Mouse (Mus musculus) liver, embryonic 12.5 days (tissue): ENCODE measurements around the gene 3830406C13Rik. TPM values are rescaled to one million over a fixed set of nuclear protein-coding genes. Genes with fewer than 3 reads are reported as not detected.
"Not testable (repeated sequence)": the region's sequence is repeated elsewhere in the genome, so short reads cannot be mapped to it uniquely, and the experiment has no call there.

Experiments used
- ATAC-seq: fragments of 200-750 bp; cut with Nextera tagmentation; 2 replicates; pipeline ENCODE4 v1.8.0; 2017; ENCODE audit warnings: moderate number of reproducible peaks, mild to moderate bottlenecking, moderate library complexity
- H3K27ac ChIP-seq: fragments of 300-500 bp; sonication (generic); 2 replicates; pipeline ENCODE4 v1.5.1; 2016; ENCODE audit warnings: mild to moderate bottlenecking
- H3K27me3 ChIP-seq: fragments of 300-500 bp; sonication (generic); replicated peaks from 2 replicates; pipeline ENCODE4 v1.6.1; 2016; ENCODE audit warnings: mild to moderate bottlenecking, moderate library complexity
- H3K36me3 ChIP-seq: fragments of 300-500 bp; sonication (generic); 2 replicates; pipeline ENCODE4 v1.6.1; 2016; ENCODE audit warnings: mild to moderate bottlenecking, moderate library complexity
- H3K4me1 ChIP-seq: fragments of 300-500 bp; sonication (generic); 2 replicates; pipeline ENCODE4 v1.6.1; 2016
- H3K4me2 ChIP-seq: fragments of 300-500 bp; sonication (generic); 2 replicates; pipeline ENCODE4 v1.6.1; 2016; ENCODE audit warnings: mild to moderate bottlenecking, moderate library complexity
- H3K4me3 ChIP-seq: fragments of 300-500 bp; sonication (generic); 2 replicates; pipeline ENCODE4 v1.5.1; 2016; ENCODE audit warnings: mild to moderate bottlenecking, moderate library complexity
- H3K9ac ChIP-seq: fragments of 300-500 bp; sonication (generic); 2 replicates; pipeline ENCODE4 v1.6.1; 2016; ENCODE audit warnings: mild to moderate bottlenecking, moderate library complexity
- H3K9me3 ChIP-seq: fragments of 300-500 bp; sonication (generic); replicated peaks from 2 replicates; pipeline ENCODE4 v1.6.1; 2016; ENCODE audit warnings: mild to moderate bottlenecking, moderate library complexity
- WGBS: fragments of 180-500 bp; shearing (Covaris S2); methylation state at CpG from one replicate; pipeline ENCODE4 v1.1.7; 2016; ENCODE audit not compliant: insufficient replicate concordance; 5-methylcytosine and 5-hydroxymethylcytosine counted together
- polyA plus RNA-seq: library from polyadenylated mRNA; unstranded; fragments of >200 nt; fragmentation: Nextera tagmentation; extraction: Ambion mirVana; gene quantifications from 2 replicates; pipeline ENCODE4 v1.2.1, GENCODE M21; 2016

3830406C13Rik gene
- polyA plus RNA-seq, result 27.1 and 30.1 TPM in 2 replicates

- ATAC-seq, result peak; percentile 93
- Histone ChIP-seq H3K4me1 (0 out of 2 replicates have a peak, but pooled peaks cover 7% of the 10 kb centered on the region), H3K27ac (peak within 1 kb of the TSS; percentile 91), H3K9ac (peak within 1 kb of the TSS; percentile 84), H3K9me3 (no peaks in the 10 kb centered on the region), H3K27me3 (peaks cover 3% of the 10 kb centered on the region; the same call in 1 of the 2 replicates), H3K4me2 (peak within 1 kb of the TSS; percentile 74), H3K36me3 (peaks cover 12% of the 10 kb centered on the region; the same call in 1 of the 2 replicates), H3K4me3 (peak within 1 kb of the TSS; percentile 81)
- 2% methylated on average over 48 of the region's 48 CpGs for WGBS
These were observed at the start of gene 3830406C13Rik for GRCm38 (mm10) chr14:12284141-12284912. TSS of gene 3830406C13Rik (plus strand) at chr14:12284173.

GRCm38 (mm10) chr14:12243726-12244125 lies 40.2 kb upstream of the 3830406C13Rik start:
- WGBS, result 44% methylated on average over 4 of the region's 4 CpGs
- ATAC-seq, result no peak
- H3K4me2 ChIP-seq, result no peak overlapping the region
- H3K36me3 ChIP-seq, result no peaks in the 10 kb centered on the region
- H3K27ac ChIP-seq, result no peak overlapping the region
- H3K9ac ChIP-seq, result no peak overlapping the region
- no peaks in the 10 kb centered on the region for H3K27me3 ChIP-seq
- no peaks in the 10 kb centered on the region for H3K4me1 ChIP-seq
- no peak overlapping the region for H3K4me3 ChIP-seq
- no peaks in the 10 kb centered on the region for H3K9me3 ChIP-seq

GRCm38 (mm10) chr14:12276031-12276430 lies 7.9 kb upstream of the 3830406C13Rik start:
- no peak for ATAC-seq
- Histone ChIP-seq H3K27me3 (peaks cover 3% of the 10 kb centered on the region; the same call in 1 of the 2 replicates), H3K27ac (no peak overlapping the region), H3K4me3 (no peak overlapping the region), H3K36me3 (no peaks in the 10 kb centered on the region), H3K4me2 (no peak overlapping the region), H3K4me1 (no peaks in the 10 kb centered on the region), H3K9me3 (no peaks in the 10 kb centered on the region), H3K9ac (no peak overlapping the region)
- WGBS, result 43% methylated on average over 3 of the region's 3 CpGs

- ATAC-seq, result 0 out of 2 replicates have a peak, but pooled peaks have one; percentile 1
- Histone ChIP-seq H3K9me3 (no peaks in the 10 kb centered on the region), H3K27ac (peak within 1 kb of the TSS; percentile 91), H3K9ac (peak within 1 kb of the TSS; percentile 84), H3K4me3 (peak within 1 kb of the TSS; percentile 81), H3K27me3 (peaks cover 3% of the 10 kb centered on the region; the same call in 1 of the 2 replicates), H3K4me2 (peak within 1 kb of the TSS; percentile 74), H3K4me1 (0 out of 2 replicates have a peak, but pooled peaks cover 7% of the 10 kb centered on the region), H3K36me3 (peaks cover 8% of the 10 kb centered on the region; the same call in 1 of the 2 replicates)
- 69% methylated on average over 6 of the region's 6 CpGs for WGBS
These were observed 332 bp upstream of the 3830406C13Rik start, which contains the start of gene Gm49355 for GRCm38 (mm10) chr14:12283641-12284040. TSS of gene Gm49355 (plus strand) at chr14:12283976.

- not testable (repeated sequence) for ATAC-seq, H3K4me1 ChIP-seq, H3K9ac ChIP-seq, H3K4me2 ChIP-seq, H3K27me3 ChIP-seq, H3K4me3 ChIP-seq, H3K9me3 ChIP-seq, H3K27ac ChIP-seq
- H3K36me3 ChIP-seq, result peaks cover 20% of the 10 kb centered on the region; the same call in 1 of the 2 replicates
These were observed 5.8 kb downstream of the 3830406C13Rik start for GRCm38 (mm10) chr14:12289747-12290146.

GRCm38 (mm10) chr14:12296391-12296790 lies 12.4 kb downstream of the 3830406C13Rik start:
- Histone ChIP-seq H3K27me3 (no peaks in the 10 kb centered on the region), H3K4me3 (no peak overlapping the region), H3K4me1 (no peaks in the 10 kb centered on the region), H3K9ac (no peak overlapping the region), H3K27ac (no peak overlapping the region), H3K36me3 (peaks cover 22% of the 10 kb centered on the region), H3K9me3 (no peaks in the 10 kb centered on the region), H3K4me2 (no peak overlapping the region)
- no peak for ATAC-seq
- 84% methylated on average over 7 of the region's 7 CpGs for WGBS

GRCm38 (mm10) chr14:12299171-12299570 lies 15.2 kb downstream of the 3830406C13Rik start:
- no peak overlapping the region for H3K9ac ChIP-seq
- ATAC-seq, result no peak
- H3K4me3 ChIP-seq, result no peak overlapping the region

GRCm38 (mm10) chr14:12299654-12300053 lies 15.7 kb downstream of the 3830406C13Rik start:
- Histone ChIP-seq H3K4me2 (no peak overlapping the region), H3K36me3 (peaks cover 22% of the 10 kb centered on the region), H3K4me3 (no peak overlapping the region), H3K27ac (no peak overlapping the region), H3K9ac (no peak overlapping the region), H3K9me3 (no peaks in the 10 kb centered on the region), H3K4me1 (no peaks in the 10 kb centered on the region), H3K27me3 (no peaks in the 10 kb centered on the region)
- 74% methylated on average over 6 of the region's 6 CpGs for WGBS
- no peak for ATAC-seq

More at GRCm38 (mm10) chr14:12299171-12299570, 15.2 kb downstream of the 3830406C13Rik start:
- Histone ChIP-seq H3K27ac (no peak overlapping the region), H3K9me3 (no peaks in the 10 kb centered on the region), H3K27me3 (no peaks in the 10 kb centered on the region), H3K4me2 (no peak overlapping the region), H3K4me1 (no peaks in the 10 kb centered on the region), H3K36me3 (peaks cover 22% of the 10 kb centered on the region)

- ATAC-seq, result no peak
These were observed 16.3 kb downstream of the 3830406C13Rik start for GRCm38 (mm10) chr14:12300275-12300674.

GRCm38 (mm10) chr14:12300677-12301076 lies 16.7 kb downstream of the 3830406C13Rik start:
- Histone ChIP-seq H3K36me3 (peaks cover 22% of the 10 kb centered on the region), H3K4me2 (no peak overlapping the region), H3K4me1 (no peaks in the 10 kb centered on the region), H3K27ac (no peak overlapping the region), H3K9ac (no peak overlapping the region), H3K4me3 (no peak overlapping the region), H3K9me3 (no peaks in the 10 kb centered on the region), H3K27me3 (no peaks in the 10 kb centered on the region)
- WGBS, result 67% methylated on average over 3 of the region's 3 CpGs
- ATAC-seq, result no peak

More at GRCm38 (mm10) chr14:12300275-12300674, 16.3 kb downstream of the 3830406C13Rik start:
- Histone ChIP-seq H3K4me3 (no peak overlapping the region), H3K27ac (no peak overlapping the region), H3K36me3 (peaks cover 22% of the 10 kb centered on the region), H3K27me3 (no peaks in the 10 kb centered on the region), H3K4me1 (no peaks in the 10 kb centered on the region), H3K9ac (no peak overlapping the region), H3K4me2 (no peak overlapping the region), H3K9me3 (no peaks in the 10 kb centered on the region)
- 78% methylated on average over 4 of the region's 4 CpGs for WGBS

- Histone ChIP-seq H3K9me3 (no peaks in the 10 kb centered on the region), H3K9ac (no peak overlapping the region), H3K4me2 (no peak overlapping the region), H3K27ac (no peak overlapping the region), H3K36me3 (peaks cover 15% of the 10 kb centered on the region), H3K27me3 (no peaks in the 10 kb centered on the region), H3K4me3 (no peak overlapping the region), H3K4me1 (0 out of 2 replicates have a peak, but pooled peaks cover 5% of the 10 kb centered on the region)
- 72% methylated on average over 2 of the region's 2 CpGs for WGBS
- ATAC-seq, result no peak
These were observed 19.1 kb downstream of the 3830406C13Rik start for GRCm38 (mm10) chr14:12303106-12303505.

GRCm38 (mm10) chr14:12333622-12334021 lies 49.6 kb downstream of the 3830406C13Rik start:
- H3K4me3 ChIP-seq, result no peak overlapping the region
- H3K27me3 ChIP-seq, result peaks cover 46% of the 10 kb centered on the region
- H3K4me2 ChIP-seq, result no peak overlapping the region
- no peaks in the 10 kb centered on the region for H3K36me3 ChIP-seq
- H3K27ac ChIP-seq, result no peak overlapping the region
- no peaks in the 10 kb centered on the region for H3K9me3 ChIP-seq
- H3K4me1 ChIP-seq, result no peaks in the 10 kb centered on the region
- ATAC-seq, result no peak
- 55% methylated on average over 7 of the region's 7 CpGs for WGBS
- no peak overlapping the region for H3K9ac ChIP-seq
